Mouse (Mus musculus): ENCODE data around the gene Olig1. TPM values are rescaled to one million over a fixed set of nuclear protein-coding genes. Genes with fewer than 3 reads are reported as not detected.

The Olig1 gene
- polyA plus RNA-seq, 1 experiment from 2014 or later = not detected

- no peak overlapping the region for H3K9ac ChIP-seq (replicated peaks; ENCODE audit: low read depth)
- no peaks in the 10 kb centered on the region for H3K36me3 ChIP-seq (ENCODE audit: insufficient read depth, low read length)
- H3K27ac ChIP-seq (ENCODE audit: low read length) = no peak overlapping the region
- no peaks in the 10 kb centered on the region for H3K4me1 ChIP-seq (ENCODE audit: insufficient read depth, low read depth, low read length)
- H3K4me3 ChIP-seq (ENCODE audit: low read depth, low read length) = no peak overlapping the region
- no peaks in the 10 kb centered on the region for H3K9me3 ChIP-seq (ENCODE audit: low read length)
- WGBS = 44% methylated on average over 26 of the region's 26 CpGs
- TF ChIP-seq EP300 (IDR thresholded peaks at IDR 0.05) (no peak), CTCF (IDR thresholded peaks at IDR 0.05) (no peak)
- H3K27me3 ChIP-seq (replicated peaks; ENCODE audit: insufficient read depth, low read length) = no peaks in the 10 kb centered on the region
- no peak for ATAC-seq
- no peak overlapping the region for H3K4me2 ChIP-seq (replicated peaks; ENCODE audit: low read depth, low read length)
- DNase-seq (ENCODE audit: low spot score) = no peak
Measured at GRCm38 (mm10) chr16:91303776-91304709, 34.5 kb downstream of the Olig1 start.

- H3K4me1 ChIP-seq (ENCODE audit: insufficient read depth, low read depth, low read length) = no peaks in the 10 kb centered on the region
- no peak overlapping the region for H3K9ac ChIP-seq (replicated peaks; ENCODE audit: low read depth)
- TF ChIP-seq CTCF (IDR thresholded peaks at IDR 0.05) (no peak), EP300 (IDR thresholded peaks at IDR 0.05) (no peak)
- no peaks in the 10 kb centered on the region for H3K9me3 ChIP-seq (ENCODE audit: low read length)
- ATAC-seq = no peak
- WGBS = 71% methylated on average over 16 of the region's 16 CpGs
- no peak overlapping the region for H3K27ac ChIP-seq (ENCODE audit: low read length)
- H3K36me3 ChIP-seq (ENCODE audit: insufficient read depth, low read length) = no peaks in the 10 kb centered on the region
- no peak for DNase-seq (ENCODE audit: low spot score)
- no peaks in the 10 kb centered on the region for H3K27me3 ChIP-seq (replicated peaks; ENCODE audit: insufficient read depth, low read length)
- H3K4me2 ChIP-seq (replicated peaks; ENCODE audit: low read depth, low read length) = no peak overlapping the region
- H3K4me3 ChIP-seq (ENCODE audit: low read depth, low read length) = no peak overlapping the region
Measured at GRCm38 (mm10) chr16:91305512-91306111, 36.0 kb downstream of the Olig1 start.

GRCm38 (mm10) chr16:91309872-91310271, 40.3 kb downstream of the Olig1 start:
- Histone ChIP-seq H3K36me3 (ENCODE audit: insufficient read depth, low read length) (no peaks in the 10 kb centered on the region), H3K9ac (replicated peaks; ENCODE audit: low read depth) (no peak overlapping the region), H3K9me3 (ENCODE audit: low read length) (no peaks in the 10 kb centered on the region), H3K4me1 (ENCODE audit: insufficient read depth, low read depth, low read length) (no peaks in the 10 kb centered on the region), H3K4me2 (replicated peaks; ENCODE audit: low read depth, low read length) (no peak overlapping the region), H3K4me3 (ENCODE audit: low read depth, low read length) (no peak overlapping the region), H3K27ac (ENCODE audit: low read length) (no peak overlapping the region), H3K27me3 (replicated peaks; ENCODE audit: insufficient read depth, low read length) (no peaks in the 10 kb centered on the region)
- TF ChIP-seq EP300 (IDR thresholded peaks at IDR 0.05) (no peak), CTCF (IDR thresholded peaks at IDR 0.05) (no peak)
- DNase-seq (ENCODE audit: low spot score) (no peak), ATAC-seq (no peak)
- WGBS = 86% methylated on average over 3 of the region's 3 CpGs

DNA sequence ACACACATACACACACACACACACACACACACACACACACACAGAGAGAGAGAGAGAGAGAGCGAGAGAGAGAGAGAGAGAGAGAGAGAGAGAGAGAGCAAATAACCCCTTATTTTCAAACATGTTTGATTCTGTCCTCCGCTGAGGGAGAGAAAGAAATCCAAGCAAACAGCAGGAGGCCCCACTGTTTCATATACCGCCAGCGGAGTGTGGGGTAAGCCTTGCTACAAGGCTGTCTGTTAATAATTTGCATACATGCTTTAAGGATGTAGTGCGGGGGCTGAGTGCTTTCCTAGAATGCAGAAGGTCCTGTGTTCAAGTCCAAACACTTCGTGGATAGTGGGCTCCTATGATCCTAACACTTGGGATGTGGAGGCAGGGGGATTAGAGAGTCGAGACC, 43.3 kb downstream of the Olig1 start:
- H3K27me3 ChIP-seq (replicated peaks; ENCODE audit: insufficient read depth, low read length) = no peaks in the 10 kb centered on the region
- ATAC-seq = no peak
- no peak overlapping the region for H3K4me3 ChIP-seq (ENCODE audit: low read depth, low read length)
- no peaks in the 10 kb centered on the region for H3K4me1 ChIP-seq (ENCODE audit: insufficient read depth, low read depth, low read length)
- no peak for DNase-seq (ENCODE audit: low spot score)
- 64% methylated on average over 7 of the region's 7 CpGs for WGBS
- H3K4me2 ChIP-seq (replicated peaks; ENCODE audit: low read depth, low read length) = no peak overlapping the region
- TF ChIP-seq EP300 (IDR thresholded peaks at IDR 0.05) = no peak
- no peak for TF ChIP-seq CTCF (IDR thresholded peaks at IDR 0.05)
- H3K9ac ChIP-seq (replicated peaks; ENCODE audit: low read depth) = no peak overlapping the region
- H3K36me3 ChIP-seq (ENCODE audit: insufficient read depth, low read length) = no peaks in the 10 kb centered on the region
- no peaks in the 10 kb centered on the region for H3K9me3 ChIP-seq (ENCODE audit: low read length)
- no peak overlapping the region for H3K27ac ChIP-seq (ENCODE audit: low read length)

- H3K27ac ChIP-seq (ENCODE audit: low read length) = no peak overlapping the region
- H3K27me3 ChIP-seq (replicated peaks; ENCODE audit: insufficient read depth, low read length) = no peaks in the 10 kb centered on the region
- H3K4me2 ChIP-seq (replicated peaks; ENCODE audit: low read depth, low read length) = no peak overlapping the region
- peak; percentile 82 for DNase-seq (ENCODE audit: low spot score)
- H3K9me3 ChIP-seq (ENCODE audit: low read length) = no peaks in the 10 kb centered on the region
- H3K36me3 ChIP-seq (ENCODE audit: insufficient read depth, low read length) = no peaks in the 10 kb centered on the region
- ATAC-seq = peak; percentile 32
- no peak overlapping the region for H3K4me3 ChIP-seq (ENCODE audit: low read depth, low read length)
- H3K4me1 ChIP-seq (ENCODE audit: insufficient read depth, low read depth, low read length) = no peaks in the 10 kb centered on the region
- 7% methylated on average over 19 of the region's 19 CpGs for WGBS
- peak; percentile 76 for TF ChIP-seq CTCF (IDR thresholded peaks at IDR 0.05)
- TF ChIP-seq EP300 (IDR thresholded peaks at IDR 0.05) = no peak
- H3K9ac ChIP-seq (replicated peaks; ENCODE audit: low read depth) = no peak overlapping the region
Measured at GRCm38 (mm10) chr16:91314114-91314775, 44.7 kb downstream of the Olig1 start.

DNA sequence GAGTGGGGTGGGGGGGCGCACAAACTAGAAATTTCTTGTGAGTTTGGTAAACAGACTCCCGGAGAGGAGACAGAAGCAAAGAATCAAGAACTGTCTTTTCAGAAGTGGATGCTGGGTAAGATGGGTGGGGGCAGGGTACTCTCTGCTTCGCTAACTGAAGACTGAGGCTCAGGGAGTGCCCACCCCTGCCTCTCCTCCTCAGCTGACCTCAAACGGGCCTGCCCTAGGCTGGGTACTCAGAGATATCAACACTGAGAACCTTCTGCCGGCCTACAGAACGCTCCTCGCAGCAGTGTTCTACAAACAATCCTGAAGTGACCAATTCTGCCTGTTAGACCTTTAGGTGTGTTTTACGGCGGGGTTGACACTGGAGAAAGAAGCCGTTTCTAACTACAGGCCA, 50.6 kb downstream of the Olig1 start:
- no peak for DNase-seq (ENCODE audit: low spot score)
- H3K9ac ChIP-seq (replicated peaks; ENCODE audit: low read depth) = no peak overlapping the region
- no peak overlapping the region for H3K27ac ChIP-seq (ENCODE audit: low read length)
- H3K9me3 ChIP-seq (ENCODE audit: low read length) = no peaks in the 10 kb centered on the region
- no peaks in the 10 kb centered on the region for H3K27me3 ChIP-seq (replicated peaks; ENCODE audit: insufficient read depth, low read length)
- TF ChIP-seq EP300 (IDR thresholded peaks at IDR 0.05) = no peak
- TF ChIP-seq CTCF (IDR thresholded peaks at IDR 0.05) = no peak
- WGBS = 47% methylated on average over 10 of the region's 10 CpGs
- no peaks in the 10 kb centered on the region for H3K4me1 ChIP-seq (ENCODE audit: insufficient read depth, low read depth, low read length)
- no peak overlapping the region for H3K4me3 ChIP-seq (ENCODE audit: low read depth, low read length)
- H3K4me2 ChIP-seq (replicated peaks; ENCODE audit: low read depth, low read length) = no peak overlapping the region
- ATAC-seq = no peak
- H3K36me3 ChIP-seq (ENCODE audit: insufficient read depth, low read length) = no peaks in the 10 kb centered on the region

All from lung, postnatal 0 days (tissue).